Mouse (Mus musculus) A20 (cell line): ENCODE measurements around the gene Btnl4.

ENCODE experiments used
- DNase-seq: peaks from one replicate; pipeline ENCODE4 v3.0.0-alpha.2; 2011; ENCODE audit warnings: low read depth, low spot score

Btnl4 gene

DNA sequence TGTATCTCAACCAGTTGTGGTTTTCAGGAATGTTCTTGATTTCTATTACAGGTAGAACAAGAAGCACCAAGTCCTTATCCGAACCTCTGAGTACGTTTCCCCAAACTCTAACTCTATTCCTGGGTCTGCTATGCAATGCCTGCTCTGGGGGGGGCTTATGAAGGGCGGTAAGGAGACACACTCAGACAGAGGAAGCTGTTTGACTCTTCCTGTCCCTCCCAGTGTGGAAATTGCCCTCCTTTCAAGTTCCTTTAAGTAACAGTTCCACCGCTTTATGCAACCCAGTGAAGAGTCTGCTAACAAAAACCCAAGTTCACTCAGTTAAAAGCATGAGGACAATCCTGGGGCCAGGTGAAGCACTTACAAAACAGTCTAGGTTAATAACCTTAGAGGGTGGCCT, 40.0 kb downstream of the Btnl4 start:
- DNase-seq: no peak

DNA sequence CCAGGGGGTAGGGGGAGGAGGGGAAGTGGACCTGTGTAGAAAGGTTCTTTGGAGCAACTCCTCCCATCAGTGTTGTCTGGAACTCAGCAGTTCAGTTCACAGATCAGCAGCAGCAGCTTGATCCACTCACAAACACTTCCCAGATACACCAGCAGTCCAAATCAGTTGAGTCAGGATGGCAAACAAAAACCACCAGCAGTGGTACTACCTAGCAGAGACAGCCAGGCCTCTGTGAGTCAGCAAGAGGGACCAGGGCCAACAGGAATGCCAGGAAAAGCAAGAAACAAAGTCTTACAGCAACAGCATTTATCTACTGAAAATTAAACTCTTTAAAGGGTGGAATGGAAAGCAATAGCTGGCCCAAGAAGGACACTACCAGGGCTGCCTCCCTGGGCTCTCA, 49.5 kb downstream of the Btnl4 start:
- no peak for DNase-seq

DNA sequence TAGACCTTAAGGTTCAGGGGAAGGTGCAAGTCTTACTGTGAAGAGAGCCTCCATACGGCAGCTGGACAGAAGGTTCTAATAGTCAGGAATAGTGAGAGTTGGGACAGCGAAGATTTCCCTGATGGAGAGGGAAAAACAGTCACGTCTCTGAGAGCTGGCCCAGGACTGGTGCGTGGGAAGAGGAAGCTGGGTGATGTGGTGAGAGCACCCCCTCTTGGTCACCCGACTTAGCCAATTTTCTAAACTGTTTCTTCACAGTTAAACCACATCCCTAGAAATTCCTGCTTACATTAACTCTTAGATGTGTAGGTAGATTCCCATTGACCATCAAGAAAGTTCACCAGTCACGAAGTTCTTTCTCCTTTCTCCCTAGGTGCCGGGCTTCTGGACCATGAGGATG, 57.1 kb downstream of the Btnl4 start:
- DNase-seq: peak; percentile 15
